Mouse (Mus musculus) left cerebral cortex, postnatal 4 days (tissue): ENCODE measurements around the gene Efna3. TPM values are rescaled to one million over a fixed set of nuclear protein-coding genes. Genes with fewer than 3 reads are reported as not detected.

Source experiments
- total RNA-seq, 2 experiments: library from RNA; stranded (reverse); gene quantifications; 2 replicates each; pipeline ENCODE4 v1.2.3; 2021

The Efna3 gene
- total RNA-seq, 2 experiments from 2014 or later: 64.7 to 66.2 TPM

Other genes with a start within 250 kb of the Efna3 start
- gene Rusc1, start 229.7 kb downstream of the Efna3 start, total RNA-seq: 100 to 1,000 TPM; 189 to 196 TPM
- gene Gm43738, start 221.9 kb downstream of the Efna3 start, total RNA-seq: not detected
- 100 to 1,000 TPM; 314 to 352 TPM for gene Fdps, start 221.0 kb downstream of the Efna3 start, total RNA-seq
- gene Pklr, start 186.8 kb downstream of the Efna3 start, total RNA-seq: under 1 TPM; 0.14 to 0.66 TPM
- gene Hcn3, start 162.8 kb downstream of the Efna3 start, total RNA-seq: 10 to 100 TPM; 68.6 to 73.1 TPM
- gene Clk2, start 158.2 kb downstream of the Efna3 start, total RNA-seq: 10 to 100 TPM; 53.8 to 56.6 TPM
- gene Scamp3, start 145.5 kb downstream of the Efna3 start, total RNA-seq: 10 to 100 TPM; 85.3 to 89.7 TPM
- 10 to 100 TPM; 51.4 to 56.2 TPM for gene Fam189b, start 139.8 kb downstream of the Efna3 start, total RNA-seq
- gene Gba, start 120.0 kb downstream of the Efna3 start, total RNA-seq: 10 to 100 TPM; 61.3 to 62.2 TPM
- 100 to 1,000 TPM in 1 of 2 experiments, 10 to 100 TPM in 1; 99.0 to 109 TPM for gene Thbs3, start 107.8 kb downstream of the Efna3 start, total RNA-seq
- gene Mtx1, start 95.9 kb downstream of the Efna3 start, total RNA-seq: 100 to 1,000 TPM in 1 of 2 experiments, 10 to 100 TPM in 1; 99.1 to 106 TPM
- 1 to 10 TPM; 1.0 to 2.0 TPM for gene Muc1, start 93.9 kb downstream of the Efna3 start, total RNA-seq
- gene Krtcap2, start 77.0 kb downstream of the Efna3 start, total RNA-seq: 100 to 1,000 TPM in 1 of 2 experiments, 10 to 100 TPM in 1; 86.2 to 106 TPM
- 100 to 1,000 TPM; 128 to 133 TPM for gene Trim46, start 76.7 kb downstream of the Efna3 start, total RNA-seq
- 10 to 100 TPM; 54.0 to 59.7 TPM for gene Dpm3, start 63.6 kb downstream of the Efna3 start, total RNA-seq
- 10 to 100 TPM; 17.3 to 21.3 TPM for gene Slc50a1, start 52.4 kb downstream of the Efna3 start, total RNA-seq
- 1 to 10 TPM; 5.0 to 6.4 TPM for gene Efna1, start 41.8 kb downstream of the Efna3 start, total RNA-seq
- 1 to 10 TPM; 5.7 to 7.4 TPM for gene Efna4, start 15.1 kb upstream of the Efna3 start, total RNA-seq
- 10 to 100 TPM; 84.1 to 91.0 TPM for gene Adam15, start 27.0 kb upstream of the Efna3 start, total RNA-seq
- gene Dcst2, start 39.0 kb upstream of the Efna3 start, total RNA-seq: under 1 TPM; 0.74 to 0.92 TPM
- gene Dcst1, start 42.3 kb upstream of the Efna3 start, total RNA-seq: under 1 TPM; 0.22 to 0.97 TPM
- gene Zbtb7b, start 71.8 kb upstream of the Efna3 start, total RNA-seq: 1 to 10 TPM; 3.3 to 3.8 TPM
- gene Lenep, start 79.8 kb upstream of the Efna3 start, total RNA-seq: 1 to 10 TPM in 1 of 2 experiments, under 1 TPM in 1; 0.54 to 4.5 TPM
- 10 to 100 TPM; 27.6 to 28.3 TPM for gene Flad1, start 88.9 kb upstream of the Efna3 start, total RNA-seq
- gene Cks1b, start 95.4 kb upstream of the Efna3 start, total RNA-seq: 10 to 100 TPM; 19.6 to 22.3 TPM
- 10 to 100 TPM; 13.8 to 14.5 TPM for gene Shc1, start 95.5 kb upstream of the Efna3 start, total RNA-seq
- gene Pygo2, start 107.2 kb upstream of the Efna3 start, total RNA-seq: 10 to 100 TPM; 53.3 to 60.2 TPM
- gene Pbxip1, start 113.7 kb upstream of the Efna3 start, total RNA-seq: 10 to 100 TPM; 17.1 to 17.5 TPM
- gene Pmvk, start 131.6 kb upstream of the Efna3 start, total RNA-seq: 10 to 100 TPM; 43.7 to 53.4 TPM
- 10 to 100 TPM; 19.5 to 20.7 TPM for gene Kcnn3, start 197.2 kb upstream of the Efna3 start, total RNA-seq